Mouse (Mus musculus) G1E-ER4 (cell line): Measurements from ENCODE around the gene Akap11. TPM values are rescaled to one million over a fixed set of nuclear protein-coding genes. Genes with fewer than 3 reads are reported as not detected.

Source experiments
- GATA1 ChIP-seq: IDR thresholded peaks from one replicate; pipeline ENCODE4 v1.8.0; 2012; ENCODE audit warnings: low read length, inconsistent platforms
- polyA plus RNA-seq: library from polyadenylated mRNA; stranded (reverse); fragments of >175 nt; gene quantifications from 2 replicates; pipeline ENCODE4 v1.2.3, GENCODE M21; 2012

Gene Akap11
- polyA plus RNA-seq: 0.28 and 0.37 TPM in 2 replicates

GRCm38 (mm10) chr14:78536281-78537165 is at the start of gene Akap11:
TSS of gene Akap11 (minus strand) at chr14:78536808.
- TF ChIP-seq GATA1: no peak

DNA sequence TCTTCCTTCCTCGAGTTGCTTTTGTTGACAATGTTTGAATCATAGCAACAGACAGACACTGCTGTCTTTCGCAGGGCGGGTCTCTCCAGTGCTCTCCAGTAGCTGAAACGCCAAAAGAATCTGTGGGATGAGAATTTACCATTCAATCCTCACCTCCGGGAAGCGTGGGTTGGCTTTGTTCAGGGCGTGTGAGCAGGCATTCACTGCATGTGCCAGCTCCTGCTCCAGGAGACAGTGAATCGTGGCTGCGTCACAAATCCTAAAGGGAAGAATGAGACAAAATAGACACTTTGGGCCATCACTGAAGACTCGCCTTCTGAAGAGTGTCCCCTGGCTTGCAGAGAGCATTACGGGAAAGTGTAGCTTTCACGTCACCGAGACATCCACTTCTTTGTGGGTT is 47.6 kb upstream of the Akap11 start:
- no peak for TF ChIP-seq GATA1

DNA sequence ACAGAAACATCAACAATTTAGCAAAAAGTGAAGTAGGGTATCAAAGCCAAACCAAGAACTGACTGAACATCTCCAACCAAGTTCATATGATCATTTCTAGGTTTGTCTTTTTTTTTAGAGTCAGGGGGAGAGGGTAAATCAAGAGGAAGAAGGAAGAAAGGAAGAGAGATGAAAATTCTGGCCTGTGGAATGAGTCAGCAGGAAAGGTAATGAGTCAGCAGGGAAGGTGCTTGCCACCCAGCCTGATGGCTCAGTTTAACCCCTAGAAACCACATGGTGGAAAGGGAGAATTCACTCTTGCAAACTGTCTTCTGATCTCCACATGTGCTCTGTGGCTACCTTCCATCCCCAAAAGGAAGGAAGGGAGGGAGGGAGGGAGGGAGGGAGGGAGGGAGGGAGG is 46.6 kb upstream of the Akap11 start:
- no peak for TF ChIP-seq GATA1

GRCm38 (mm10) chr14:78575899-78576298 is 39.3 kb upstream of the Akap11 start:
- TF ChIP-seq GATA1: no peak

- no peak for TF ChIP-seq GATA1
Observed at GRCm38 (mm10) chr14:78568410-78568809, 31.8 kb upstream of the Akap11 start.

GRCm38 (mm10) chr14:78566431-78566830 is 29.8 kb upstream of the Akap11 start:
- TF ChIP-seq GATA1: no peak

- no peak for TF ChIP-seq GATA1
Observed at GRCm38 (mm10) chr14:78564292-78564691, 27.7 kb upstream of the Akap11 start.

DNA sequence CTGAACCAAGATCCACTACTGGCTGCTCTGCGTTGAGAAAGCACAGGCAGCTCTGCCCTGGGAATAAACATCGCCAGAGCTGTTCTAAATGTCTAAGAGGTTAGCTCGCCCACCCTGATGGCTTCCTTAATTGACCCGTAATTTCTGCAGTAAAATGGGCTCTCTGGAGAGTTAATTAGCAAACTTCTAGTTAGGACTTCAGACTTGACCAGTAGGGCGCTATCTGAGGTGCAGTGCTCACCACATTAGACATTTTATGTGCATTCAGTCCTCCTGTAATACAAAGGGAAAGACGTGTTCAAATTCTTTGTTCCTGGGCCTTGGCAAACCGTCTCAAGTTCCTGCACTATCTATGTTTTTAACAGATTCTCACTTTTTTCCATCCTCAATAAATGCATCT is 26.6 kb upstream of the Akap11 start:
- TF ChIP-seq GATA1: no peak

DNA sequence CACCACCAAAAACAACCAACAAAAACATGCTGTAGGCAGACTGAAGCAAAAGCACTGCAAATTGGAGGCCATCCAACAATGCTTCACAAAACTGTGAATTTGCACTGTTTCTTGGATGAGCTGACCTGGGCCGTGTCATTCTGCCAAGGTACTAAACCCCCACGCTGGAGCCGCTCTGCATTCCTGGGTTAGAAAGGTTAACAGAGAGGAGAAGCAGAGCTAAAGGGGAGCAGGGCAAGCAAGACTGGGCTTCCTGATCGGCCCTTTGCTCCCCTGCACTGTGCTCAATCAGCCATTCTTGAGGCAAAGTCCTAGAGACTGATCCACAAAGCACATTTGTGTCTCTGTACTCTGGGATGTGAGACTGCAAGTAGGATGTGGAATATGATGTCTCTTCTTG is 25.5 kb upstream of the Akap11 start:
- no peak for TF ChIP-seq GATA1

DNA sequence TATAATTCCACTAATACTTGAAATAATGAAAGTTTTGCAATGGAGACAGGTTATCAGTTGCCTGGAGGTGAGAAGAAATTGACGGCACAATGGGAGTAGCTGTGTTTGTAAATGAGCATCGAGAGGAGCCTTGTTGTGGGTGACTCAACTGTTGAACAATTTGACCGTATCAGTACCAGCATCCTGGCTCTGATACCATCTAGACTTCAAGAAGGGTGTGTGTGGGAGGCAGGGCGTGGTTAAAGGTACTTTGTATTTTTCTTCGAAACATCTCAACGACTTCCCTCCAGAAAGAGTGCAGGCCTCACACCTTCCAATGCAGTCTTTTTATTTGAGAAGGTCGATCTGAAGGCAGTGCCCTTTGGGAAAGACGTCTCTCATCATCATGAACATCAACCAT is 22.4 kb upstream of the Akap11 start:
- no peak for TF ChIP-seq GATA1

DNA sequence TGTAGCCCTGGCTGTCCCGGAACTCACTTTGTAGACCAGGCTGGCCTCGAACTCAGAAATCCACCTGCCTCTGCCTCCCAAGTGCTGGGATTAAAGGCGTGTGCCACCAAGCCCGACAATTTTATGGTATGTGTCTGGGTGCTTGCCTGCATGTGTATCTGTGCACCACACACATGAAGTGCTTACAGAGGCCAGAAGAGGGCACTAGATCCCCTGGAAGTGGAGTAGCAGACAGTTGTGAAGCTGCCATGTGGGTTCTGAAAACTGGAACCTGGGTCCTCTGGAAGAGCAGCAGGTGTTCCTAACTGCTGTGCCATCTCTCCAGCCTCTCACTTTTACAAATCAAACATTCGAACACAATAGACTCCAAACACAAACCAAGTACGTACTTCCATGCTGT is 17.1 kb upstream of the Akap11 start:
- TF ChIP-seq GATA1: no peak

DNA sequence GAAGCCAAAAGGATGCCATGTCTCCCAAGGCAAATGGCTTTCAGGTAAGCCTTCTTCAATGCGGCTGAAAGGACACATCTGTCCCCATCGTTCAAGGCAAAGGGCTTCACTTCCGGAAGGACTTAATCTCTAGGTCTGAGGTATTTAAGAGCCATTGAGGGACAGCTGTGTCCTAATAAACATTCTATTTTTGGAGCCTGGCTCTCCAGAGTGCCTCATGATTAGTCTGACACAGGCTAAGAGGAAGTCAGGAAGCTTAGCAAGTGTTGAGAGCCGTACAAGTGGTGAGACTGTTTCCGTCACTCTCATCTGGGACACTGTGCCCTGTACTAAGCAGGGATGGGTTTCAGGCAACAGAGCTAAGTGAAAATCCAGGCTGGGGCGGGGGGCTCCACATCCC is 12.2 kb upstream of the Akap11 start:
- no peak for TF ChIP-seq GATA1

GRCm38 (mm10) chr14:78541319-78541718 is 4.7 kb upstream of the Akap11 start:
- TF ChIP-seq GATA1: no peak

DNA sequence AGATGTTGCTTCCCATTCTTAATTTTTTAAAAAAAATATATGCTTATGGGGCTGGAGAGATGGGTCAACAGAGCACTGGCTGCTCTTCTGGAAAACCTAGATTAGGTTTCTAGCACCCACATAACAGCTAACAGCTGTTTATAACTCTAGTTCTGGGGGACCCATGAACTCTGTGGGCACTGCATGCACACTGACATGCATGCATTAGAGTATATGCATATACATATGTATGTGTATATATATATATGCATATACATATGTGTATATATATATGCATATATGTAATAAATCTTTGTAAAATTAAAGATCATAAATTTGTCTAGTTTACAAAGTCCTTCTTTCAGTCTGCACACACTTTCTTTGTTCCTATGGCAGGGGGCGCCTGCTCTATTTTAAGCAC is 3.2 kb upstream of the Akap11 start:
- no peak for TF ChIP-seq GATA1

GRCm38 (mm10) chr14:78538572-78539320 is 2.1 kb upstream of the Akap11 start:
- no peak for TF ChIP-seq GATA1

DNA sequence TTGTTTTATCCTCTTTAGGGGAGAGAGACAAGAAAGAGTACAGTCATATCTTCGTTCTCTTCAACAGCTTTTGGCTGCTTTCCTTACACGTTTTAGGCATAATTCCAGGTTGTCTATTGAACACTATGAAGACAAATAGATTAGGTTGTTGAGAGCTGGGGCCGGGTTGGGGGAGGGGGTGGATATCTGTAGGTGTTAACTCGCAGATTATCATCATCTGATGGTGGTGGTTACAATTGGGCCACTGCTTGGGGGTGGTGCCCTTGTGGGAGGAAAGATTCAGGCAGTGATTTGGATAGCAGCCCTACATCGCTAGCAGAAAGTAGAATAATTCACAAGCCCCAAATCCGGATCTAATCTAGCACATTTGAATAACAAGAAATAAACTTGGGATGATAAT is 943 bp upstream of the Akap11 start:
- TF ChIP-seq GATA1: no peak

DNA sequence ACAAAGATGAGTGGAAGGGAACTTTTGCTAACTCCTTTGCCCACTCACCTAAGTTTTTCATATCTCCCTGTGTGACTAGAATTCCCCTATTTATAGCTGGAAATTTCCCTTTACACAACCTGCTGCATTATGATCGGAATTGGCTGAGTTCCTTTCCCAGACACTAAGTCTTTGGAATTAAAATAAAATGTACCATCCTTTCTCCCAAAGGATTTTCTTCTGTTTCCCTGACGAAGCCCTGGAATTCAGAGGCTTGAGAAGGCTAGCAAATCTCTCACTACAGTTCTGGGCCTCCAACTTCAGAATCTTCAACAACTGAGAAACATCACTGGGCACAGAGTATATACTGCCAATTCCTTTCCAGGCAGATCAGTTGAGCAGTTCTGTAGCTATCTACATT is 1.2 kb downstream of the Akap11 start:
- no peak for TF ChIP-seq GATA1
